Mouse (Mus musculus) cerebellum, postnatal 4 days (tissue): ENCODE measurements at regions not wholly inside any gene's neighbourhood (a gene's known extent, or its start where the extent isn't known, plus 50 kb on each side); places are given as distances from the start of the nearest gene placed in this dataset.

Experiments used
- DNase-seq, 2 experiments: peaks; one replicate each; pipeline ENCODE4 v3.0.0; 2022; ENCODE audit warnings: low spot score in 2 of 2, mixed read lengths in 1 of 2

- DNase-seq: peak in 1 of 2 experiments; percentile 18
Measured at GRCm38 (mm10) chr16:93458598-93459496, 145.0 kb downstream of the Setd4 start.

DNA sequence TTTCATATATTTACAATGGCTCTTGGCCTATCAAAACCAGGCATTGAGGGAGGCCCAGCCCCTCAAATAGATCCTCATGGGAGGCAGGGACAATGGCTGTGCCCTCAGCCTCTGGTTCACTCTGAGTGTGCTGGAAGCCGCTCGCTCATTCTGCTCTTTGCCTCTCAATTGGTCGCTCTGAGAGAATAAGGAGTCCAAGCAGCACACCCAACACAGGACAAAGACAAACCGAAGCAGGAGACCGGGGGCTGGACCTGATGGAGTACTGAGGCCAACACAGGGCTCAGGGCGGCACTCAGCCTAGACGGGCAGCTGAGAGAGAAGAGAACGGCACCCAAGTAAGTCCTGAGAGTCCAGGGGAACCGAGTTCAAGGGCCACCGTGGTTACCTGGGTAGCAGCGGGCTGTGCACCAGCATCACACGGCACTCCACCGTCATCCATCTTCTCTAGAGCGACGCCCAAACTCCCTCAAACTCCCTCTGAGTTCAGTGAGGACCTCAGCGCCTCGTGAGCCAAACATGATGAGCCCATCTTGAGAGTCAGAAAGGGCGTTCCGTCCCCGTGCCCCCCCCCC is 145.8 kb downstream of the Setd4 start:
- DNase-seq: no peak

GRCm38 (mm10) chr16:93456706-93457425 is 147.0 kb downstream of the Setd4 start:
- DNase-seq: no peak

- DNase-seq: peak; percentile 76 to 86
Measured at GRCm38 (mm10) chr16:93454080-93454997, 149.5 kb downstream of the Setd4 start.

DNA sequence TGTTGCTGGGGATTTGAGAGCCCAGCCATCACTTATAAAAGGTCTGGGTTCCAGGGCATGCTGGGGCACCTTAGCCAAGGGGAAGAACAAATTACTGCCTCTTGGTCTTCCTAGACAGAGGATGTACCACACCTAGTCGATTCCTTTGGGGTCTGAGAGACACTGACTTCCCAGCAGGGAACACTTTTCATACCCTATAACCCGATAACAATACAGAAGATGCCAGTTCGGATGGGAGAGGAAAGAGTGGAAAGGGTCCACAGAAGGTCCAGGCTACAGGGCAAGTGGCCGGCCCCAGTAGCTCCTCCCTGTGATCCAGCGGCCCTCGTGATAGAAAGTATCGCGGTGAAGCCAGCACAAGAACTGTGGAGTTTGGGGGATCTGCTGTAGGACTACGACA is 150.8 kb downstream of the Setd4 start:
- no peak for DNase-seq

DNA sequence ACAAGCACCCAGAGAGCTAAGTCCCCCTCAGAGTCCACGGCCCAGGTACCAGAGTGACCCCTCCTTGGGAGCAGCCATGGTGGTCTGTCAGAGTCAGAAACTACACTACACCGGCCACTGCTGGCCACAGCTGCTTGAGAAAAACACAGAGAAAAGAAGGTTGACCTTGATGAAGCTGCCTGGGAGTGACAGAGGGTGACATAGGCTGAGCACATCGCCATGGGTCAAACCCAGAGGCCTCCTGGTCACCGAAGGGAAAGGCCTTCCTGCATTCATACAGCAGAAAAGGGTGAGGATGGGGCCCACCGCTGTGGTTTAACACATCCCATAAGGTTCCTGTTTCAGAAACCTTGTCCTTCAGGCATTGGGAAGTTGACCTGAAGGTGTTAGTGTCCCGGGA is 153.0 kb downstream of the Setd4 start:
- DNase-seq: no peak

- no peak for DNase-seq
Measured at GRCm38 (mm10) chr16:93449925-93450324, 153.9 kb downstream of the Setd4 start.

DNA sequence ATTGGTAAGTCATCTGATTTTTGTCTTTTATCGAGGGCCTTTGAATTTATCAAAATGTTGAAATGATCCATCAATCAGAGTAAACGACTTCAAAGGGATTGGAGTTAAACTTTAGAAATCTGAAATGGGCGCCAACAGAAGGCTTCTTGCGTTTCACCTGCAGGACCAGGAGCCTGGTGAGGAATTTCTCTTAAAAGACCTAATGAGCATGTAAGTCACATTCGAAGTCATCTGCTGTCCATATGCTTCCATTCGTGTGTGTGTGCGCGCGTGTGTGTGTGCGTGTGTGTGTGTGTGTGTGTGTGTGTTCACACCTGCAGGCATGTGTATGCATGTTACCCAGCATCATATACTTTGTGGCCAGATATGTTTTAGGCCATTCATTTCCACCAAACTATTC is 155.7 kb downstream of the Setd4 start:
- no peak for DNase-seq

GRCm38 (mm10) chr16:93446970-93447369 is 156.9 kb downstream of the Setd4 start:
- no peak for DNase-seq

DNA sequence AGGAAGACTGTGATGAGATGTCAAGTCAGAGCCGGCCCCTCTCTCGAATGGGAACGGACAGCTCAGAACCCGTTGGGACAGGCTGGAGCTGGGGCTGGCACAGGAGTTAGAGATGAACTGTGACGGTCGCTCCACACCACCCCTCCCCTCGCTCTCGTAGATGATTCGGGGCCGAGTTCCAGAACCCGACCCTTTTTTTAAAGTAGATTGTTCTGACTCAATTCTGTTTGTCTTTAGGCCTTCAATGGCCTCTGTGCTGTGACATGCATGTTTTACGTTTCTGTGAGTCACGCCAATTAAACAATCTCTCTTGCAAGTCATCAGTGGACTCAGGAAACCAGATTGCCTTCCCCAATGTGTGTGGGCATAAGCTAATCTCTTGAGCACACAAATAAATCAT is 157.7 kb downstream of the Setd4 start:
- DNase-seq: no peak

DNA sequence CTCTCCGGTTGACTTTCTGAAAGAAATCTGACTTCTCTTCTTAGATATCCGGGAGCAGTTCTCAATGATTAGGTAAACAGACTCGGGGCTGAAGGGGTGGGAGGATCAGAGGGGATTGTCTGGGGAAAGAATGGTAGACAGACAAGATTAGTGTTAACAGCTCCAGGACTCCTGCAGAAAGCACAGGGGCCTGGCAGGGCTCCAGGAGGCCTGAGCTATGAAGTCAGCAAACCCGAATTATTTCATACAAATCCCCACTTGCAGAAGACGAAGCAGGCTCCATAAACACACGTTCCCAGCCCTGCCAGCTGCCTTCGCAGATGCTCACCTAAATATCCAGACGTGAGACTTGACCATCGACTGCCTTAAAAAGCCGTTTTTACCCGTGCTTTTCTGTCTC is 161.0 kb downstream of the Setd4 start:
- DNase-seq: no peak

- DNase-seq: no peak
Measured at GRCm38 (mm10) chr16:93437608-93438425, 166.0 kb downstream of the Setd4 start.

DNA sequence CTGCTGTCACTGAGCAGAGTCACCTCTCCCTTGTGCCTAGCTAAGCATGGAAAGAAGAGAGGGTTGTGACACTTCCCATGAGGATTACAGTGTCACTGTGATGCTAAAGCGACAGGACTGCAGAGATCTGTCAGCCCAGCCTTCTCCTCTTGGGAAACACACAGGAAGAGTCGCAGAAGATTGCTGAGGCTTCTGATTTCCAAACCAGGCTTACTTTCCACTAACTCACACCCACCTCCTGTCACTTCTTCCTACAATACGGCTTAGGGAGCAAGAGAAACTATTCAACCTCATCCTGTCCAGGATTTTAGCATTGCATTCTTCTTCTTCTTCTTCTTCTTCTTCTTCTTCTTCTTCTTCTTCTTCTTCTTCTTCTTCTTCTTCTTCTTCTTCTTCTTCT is 167.1 kb downstream of the Setd4 start:
- DNase-seq: no peak

DNA sequence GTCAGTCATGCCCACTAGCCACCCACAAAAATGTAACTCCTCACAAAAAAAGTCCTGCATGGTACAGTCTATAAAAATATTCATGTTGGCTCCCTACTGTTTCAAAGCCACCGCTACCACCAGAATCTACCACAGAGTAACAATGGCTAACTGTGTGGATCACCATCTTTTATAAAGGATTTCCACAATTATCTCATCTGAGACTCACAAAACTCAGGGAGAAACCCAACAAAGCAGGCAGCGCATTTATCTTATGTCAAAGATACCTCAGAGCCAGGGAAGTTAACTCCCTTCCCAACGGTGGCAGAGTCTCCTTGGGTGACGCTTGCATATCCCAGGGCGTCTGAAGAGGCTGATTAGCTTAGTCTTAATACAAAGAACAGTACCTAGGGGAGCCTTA is 172.5 kb downstream of the Setd4 start:
- no peak for DNase-seq

DNA sequence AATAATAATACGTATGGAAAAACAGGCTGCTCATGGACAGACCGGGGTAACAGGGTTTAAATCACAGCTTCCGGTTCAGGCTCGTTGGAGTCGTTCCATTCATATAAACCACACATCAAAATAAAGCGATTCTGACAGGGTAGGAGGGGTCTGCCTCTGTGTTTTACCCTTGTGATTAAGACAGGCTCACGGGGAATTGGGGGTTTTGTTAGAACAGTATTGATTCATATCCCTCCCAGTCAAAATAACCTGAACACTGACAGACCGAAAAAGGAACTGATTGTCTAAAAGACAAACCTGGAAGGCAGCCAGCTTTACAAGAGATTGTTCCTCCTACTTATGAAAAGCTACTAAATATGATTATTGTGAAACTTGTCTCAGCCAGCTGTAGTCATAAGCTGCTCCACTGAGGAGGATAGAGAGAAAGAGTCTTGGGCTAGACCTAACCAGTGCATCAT is 174.5 kb downstream of the Setd4 start:
- DNase-seq: no peak

- no peak for DNase-seq
Measured at GRCm38 (mm10) chr16:93427264-93427663, 176.6 kb downstream of the Setd4 start.

DNA sequence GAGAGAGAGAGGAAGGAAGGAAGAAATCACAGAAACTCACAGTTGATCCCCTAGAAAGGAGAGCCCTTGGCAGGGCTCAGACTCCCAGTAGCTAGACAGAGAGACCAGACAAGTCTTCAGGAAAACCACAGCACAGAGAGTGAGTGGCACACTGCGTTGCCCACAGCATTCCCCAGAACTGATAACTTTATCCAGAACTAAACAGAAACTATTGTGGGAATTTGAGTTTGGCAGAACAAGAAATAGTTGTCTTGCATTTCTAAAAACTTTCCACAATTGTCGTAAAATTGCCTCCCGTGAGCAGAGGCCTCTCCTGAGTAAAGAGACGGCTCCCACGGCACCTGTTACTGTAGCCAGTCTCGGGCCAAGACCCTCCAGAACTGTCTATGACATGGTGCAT is 178.1 kb downstream of the Setd4 start:
- no peak for DNase-seq

- no peak for DNase-seq
Measured at GRCm38 (mm10) chr16:93423174-93423573, 180.7 kb downstream of the Setd4 start.

DNA sequence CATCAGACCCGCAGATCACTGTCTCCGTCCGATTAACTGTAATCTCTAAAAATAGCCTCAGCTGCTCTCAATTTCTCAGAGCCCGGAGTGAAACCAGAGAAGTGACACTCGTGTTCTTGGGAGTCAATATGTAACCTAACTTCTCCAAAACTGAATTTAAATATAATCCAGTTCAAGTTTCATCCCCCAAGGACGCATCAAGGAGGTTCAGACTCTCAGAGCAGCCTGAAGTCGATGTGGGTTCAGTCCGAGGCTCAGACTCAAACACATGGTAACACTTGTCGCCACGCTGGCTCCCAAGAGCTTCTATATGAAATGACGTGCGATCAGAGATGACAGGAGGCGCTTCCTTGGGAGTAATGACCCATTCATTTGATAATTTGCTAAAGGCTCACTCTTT is 181.6 kb downstream of the Setd4 start:
- DNase-seq: no peak

- DNase-seq: no peak
Measured at GRCm38 (mm10) chr16:93418246-93418645, 185.6 kb downstream of the Setd4 start.

- DNase-seq: no peak
Measured at GRCm38 (mm10) chr16:93417831-93418230, 186.0 kb downstream of the Setd4 start.
